Mouse (Mus musculus): ENCODE data around the gene Lingo3. TPM values are rescaled to one million over a fixed set of nuclear protein-coding genes. Genes with fewer than 3 reads are reported as not detected.
"Not testable (repeated sequence)": the region's sequence is repeated elsewhere in the genome, so short reads cannot be mapped to it uniquely, and the experiment has no call there.

Gene Lingo3
- polyA plus RNA-seq, 1 experiment from 2014 or later: 0.39 TPM

DNA sequence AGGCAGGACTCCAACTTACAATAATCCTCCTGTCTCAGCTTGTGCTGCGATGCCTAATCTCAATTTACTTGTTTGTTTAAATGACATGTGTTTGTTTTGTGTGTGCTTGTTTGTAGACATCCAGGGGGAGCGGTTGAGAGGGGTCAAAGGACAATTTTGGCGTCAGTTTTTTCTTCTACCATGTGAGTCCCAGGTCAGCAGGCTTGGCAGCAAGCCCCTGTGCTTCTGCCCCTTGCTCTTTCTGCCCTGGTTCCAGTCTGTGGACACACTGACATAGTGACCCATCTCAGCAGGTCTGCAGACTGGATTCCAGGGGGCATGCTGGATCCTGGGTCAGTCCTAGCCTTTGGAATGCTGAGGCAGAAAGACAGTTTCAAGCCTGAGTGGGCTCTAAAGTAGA, 24.4 kb downstream of the Lingo3 start:
- Histone ChIP-seq H3K27ac (ENCODE audit: low read length) (no peak overlapping the region), H3K9ac (ENCODE audit: low read length) (no peak overlapping the region), H3K27me3 (ENCODE audit: control insufficient read depth, insufficient read depth, low read length) (no peaks in the 10 kb centered on the region), H3K4me2 (ENCODE audit: low read depth, low read length) (no peak overlapping the region), H3K36me3 (ENCODE audit: control insufficient read depth, insufficient read depth) (no peaks in the 10 kb centered on the region), H3K9me3 (replicated peaks; ENCODE audit: control insufficient read depth, low read length) (no peaks in the 10 kb centered on the region), H3K4me3 (ENCODE audit: low read length) (no peak overlapping the region), H3K4me1 (ENCODE audit: control insufficient read depth, insufficient read depth, low read length) (no peaks in the 10 kb centered on the region)
- WGBS: 48% methylated on average over 3 of the region's 3 CpGs
- no peak for ATAC-seq (replicated peaks; ENCODE audit: extremely low read depth, insufficient read depth, low FRiP score)

- 53% methylated on average over 6 of the region's 6 CpGs for WGBS
- no peak overlapping the region for H3K27ac ChIP-seq (ENCODE audit: low read length)
- ATAC-seq (replicated peaks; ENCODE audit: extremely low read depth, insufficient read depth, low FRiP score): no peak
- no peak overlapping the region for H3K4me3 ChIP-seq (ENCODE audit: low read length)
- no peaks in the 10 kb centered on the region for H3K4me1 ChIP-seq (ENCODE audit: control insufficient read depth, insufficient read depth, low read length)
- H3K36me3 ChIP-seq (ENCODE audit: control insufficient read depth, insufficient read depth): no peaks in the 10 kb centered on the region
- no peak overlapping the region for H3K4me2 ChIP-seq (ENCODE audit: low read depth, low read length)
- H3K27me3 ChIP-seq (ENCODE audit: control insufficient read depth, insufficient read depth, low read length): no peaks in the 10 kb centered on the region
- H3K9me3 ChIP-seq (replicated peaks; ENCODE audit: control insufficient read depth, low read length): no peaks in the 10 kb centered on the region
- no peak overlapping the region for H3K9ac ChIP-seq (ENCODE audit: low read length)
Measured at GRCm38 (mm10) chr10:80818599-80819281, 25.1 kb downstream of the Lingo3 start.

GRCm38 (mm10) chr10:80817955-80818354, 25.9 kb downstream of the Lingo3 start:
- H3K9me3 ChIP-seq (replicated peaks; ENCODE audit: control insufficient read depth, low read length); H3K4me3 ChIP-seq (ENCODE audit: low read length); H3K4me1 ChIP-seq (ENCODE audit: control insufficient read depth, insufficient read depth, low read length); H3K27me3 ChIP-seq (ENCODE audit: control insufficient read depth, insufficient read depth, low read length); H3K27ac ChIP-seq (ENCODE audit: low read length); H3K9ac ChIP-seq (ENCODE audit: low read length); ATAC-seq (replicated peaks; ENCODE audit: extremely low read depth, insufficient read depth, low FRiP score); H3K4me2 ChIP-seq (ENCODE audit: low read depth, low read length); H3K36me3 ChIP-seq (ENCODE audit: control insufficient read depth, insufficient read depth): not testable (repeated sequence)
- 83% methylated on average over 7 of the region's 7 CpGs for WGBS

DNA sequence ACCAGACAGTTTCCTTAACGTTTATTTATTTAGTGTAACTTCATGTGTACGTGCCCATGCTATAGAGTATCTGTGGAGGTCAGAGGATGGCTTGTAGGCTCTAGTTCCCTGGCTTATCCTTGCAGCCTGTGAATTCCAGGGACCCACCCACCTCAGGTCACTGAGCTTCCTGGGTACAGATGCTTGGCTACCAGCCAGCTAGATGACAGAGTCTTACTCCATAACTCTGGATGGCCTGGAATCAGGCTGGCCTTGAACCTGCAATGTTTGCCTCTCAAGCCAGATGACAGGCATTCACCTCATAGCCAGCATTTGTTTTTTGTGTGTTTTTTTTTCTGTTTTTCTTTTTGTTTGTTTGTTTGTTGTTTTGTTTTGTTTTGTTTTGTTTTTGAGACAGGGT, 26.7 kb downstream of the Lingo3 start:
- H3K4me3 ChIP-seq (ENCODE audit: low read length): no peak overlapping the region
- H3K9ac ChIP-seq (ENCODE audit: low read length): no peak overlapping the region
- no peaks in the 10 kb centered on the region for H3K9me3 ChIP-seq (replicated peaks; ENCODE audit: control insufficient read depth, low read length)
- WGBS: 68% methylated on average over 2 of the region's 2 CpGs
- no peaks in the 10 kb centered on the region for H3K36me3 ChIP-seq (ENCODE audit: control insufficient read depth, insufficient read depth)
- peaks cover 2% of the 10 kb centered on the region; the same call in 1 of the 2 replicates for H3K27me3 ChIP-seq (ENCODE audit: control insufficient read depth, insufficient read depth, low read length)
- H3K4me1 ChIP-seq (ENCODE audit: control insufficient read depth, insufficient read depth, low read length): no peaks in the 10 kb centered on the region; the same call in 1 of the 2 replicates
- no peak for ATAC-seq (replicated peaks; ENCODE audit: extremely low read depth, insufficient read depth, low FRiP score)
- no peak overlapping the region for H3K4me2 ChIP-seq (ENCODE audit: low read depth, low read length)
- no peak overlapping the region for H3K27ac ChIP-seq (ENCODE audit: low read length)

- H3K27me3 ChIP-seq (ENCODE audit: control insufficient read depth, insufficient read depth, low read length); H3K27ac ChIP-seq (ENCODE audit: low read length); H3K4me2 ChIP-seq (ENCODE audit: low read depth, low read length); H3K4me3 ChIP-seq (ENCODE audit: low read length); ATAC-seq (replicated peaks; ENCODE audit: extremely low read depth, insufficient read depth, low FRiP score); H3K4me1 ChIP-seq (ENCODE audit: control insufficient read depth, insufficient read depth, low read length); H3K36me3 ChIP-seq (ENCODE audit: control insufficient read depth, insufficient read depth); H3K9me3 ChIP-seq (replicated peaks; ENCODE audit: control insufficient read depth, low read length); H3K9ac ChIP-seq (ENCODE audit: low read length): not testable (repeated sequence)
- 86% methylated on average over 3 of the region's 3 CpGs for WGBS
Measured at GRCm38 (mm10) chr10:80816303-80816702, 27.5 kb downstream of the Lingo3 start.

DNA sequence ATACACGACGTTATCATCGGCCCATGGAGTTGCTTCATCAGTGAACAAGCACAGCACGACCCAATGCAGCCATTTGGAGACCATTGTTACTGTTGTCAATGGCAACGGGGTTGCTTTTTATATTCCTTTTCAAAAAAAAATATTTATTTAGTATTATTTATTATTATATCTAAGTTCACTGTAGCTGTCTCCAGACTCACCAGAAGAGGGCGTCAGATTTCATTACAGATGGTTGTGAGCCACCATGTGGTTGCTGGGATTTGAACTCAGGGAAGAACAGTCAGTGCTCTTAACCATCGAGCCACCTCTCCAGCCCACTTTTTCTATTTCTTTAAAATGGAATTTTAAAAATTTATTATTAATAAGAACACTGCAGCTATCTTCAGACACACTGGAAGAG, 29.0 kb downstream of the Lingo3 start:
- 66% methylated on average over 7 of the region's 7 CpGs for WGBS
- H3K36me3 ChIP-seq (ENCODE audit: control insufficient read depth, insufficient read depth): no peaks in the 10 kb centered on the region
- H3K9ac ChIP-seq (ENCODE audit: low read length): no peak overlapping the region
- no peak for ATAC-seq (replicated peaks; ENCODE audit: extremely low read depth, insufficient read depth, low FRiP score)
- H3K9me3 ChIP-seq (replicated peaks; ENCODE audit: control insufficient read depth, low read length): no peaks in the 10 kb centered on the region
- peaks cover 7% of the 10 kb centered on the region for H3K4me1 ChIP-seq (ENCODE audit: control insufficient read depth, insufficient read depth, low read length)
- no peak overlapping the region for H3K4me3 ChIP-seq (ENCODE audit: low read length)
- no peak overlapping the region for H3K27ac ChIP-seq (ENCODE audit: low read length)
- H3K27me3 ChIP-seq (ENCODE audit: control insufficient read depth, insufficient read depth, low read length): peaks cover 2% of the 10 kb centered on the region; the same call in 1 of the 2 replicates
- no peak overlapping the region for H3K4me2 ChIP-seq (ENCODE audit: low read depth, low read length)

- peaks cover 2% of the 10 kb centered on the region; the same call in 1 of the 2 replicates for H3K27me3 ChIP-seq (ENCODE audit: control insufficient read depth, insufficient read depth, low read length)
- no peak within 1 kb of the TSS for H3K4me2 ChIP-seq (ENCODE audit: low read depth, low read length)
- no peak within 1 kb of the TSS for H3K27ac ChIP-seq (ENCODE audit: low read length)
- H3K4me1 ChIP-seq (ENCODE audit: control insufficient read depth, insufficient read depth, low read length): peaks cover 19% of the 10 kb centered on the region
- no peak for ATAC-seq (replicated peaks; ENCODE audit: extremely low read depth, insufficient read depth, low FRiP score)
- H3K4me3 ChIP-seq (ENCODE audit: low read length): no peak within 1 kb of the TSS
- H3K36me3 ChIP-seq (ENCODE audit: control insufficient read depth, insufficient read depth): no peaks in the 10 kb centered on the region
- H3K9me3 ChIP-seq (replicated peaks; ENCODE audit: control insufficient read depth, low read length): no peaks in the 10 kb centered on the region
- H3K9ac ChIP-seq (ENCODE audit: low read length): 0 out of 2 replicates have a peak within 1 kb of the TSS, but pooled peaks have one; percentile 16
- 61% methylated on average over 4 of the region's 4 CpGs for WGBS
Measured at GRCm38 (mm10) chr10:80813366-80813765, 30.5 kb downstream of the Lingo3 start, which contains the start of gene Jsrp1. Gene Jsrp1, minus strand, starts transcription at chr10:80813498.

GRCm38 (mm10) chr10:80812391-80813041, 31.3 kb downstream of the Lingo3 start:
- ATAC-seq (replicated peaks; ENCODE audit: extremely low read depth, insufficient read depth, low FRiP score): no peak
- H3K27ac ChIP-seq (ENCODE audit: low read length): no peak overlapping the region
- no peaks in the 10 kb centered on the region for H3K36me3 ChIP-seq (ENCODE audit: control insufficient read depth, insufficient read depth)
- no peak overlapping the region for H3K4me2 ChIP-seq (ENCODE audit: low read depth, low read length)
- WGBS: 31% methylated on average over 5 of the region's 5 CpGs
- H3K4me3 ChIP-seq (ENCODE audit: low read length): no peak overlapping the region
- H3K4me1 ChIP-seq (ENCODE audit: control insufficient read depth, insufficient read depth, low read length): peaks cover 26% of the 10 kb centered on the region
- peaks cover 2% of the 10 kb centered on the region; the same call in 1 of the 2 replicates for H3K27me3 ChIP-seq (ENCODE audit: control insufficient read depth, insufficient read depth, low read length)
- 0 out of 2 replicates have a peak overlapping the region, but pooled peaks have one; percentile 16 for H3K9ac ChIP-seq (ENCODE audit: low read length)
- H3K9me3 ChIP-seq (replicated peaks; ENCODE audit: control insufficient read depth, low read length): no peaks in the 10 kb centered on the region

DNA sequence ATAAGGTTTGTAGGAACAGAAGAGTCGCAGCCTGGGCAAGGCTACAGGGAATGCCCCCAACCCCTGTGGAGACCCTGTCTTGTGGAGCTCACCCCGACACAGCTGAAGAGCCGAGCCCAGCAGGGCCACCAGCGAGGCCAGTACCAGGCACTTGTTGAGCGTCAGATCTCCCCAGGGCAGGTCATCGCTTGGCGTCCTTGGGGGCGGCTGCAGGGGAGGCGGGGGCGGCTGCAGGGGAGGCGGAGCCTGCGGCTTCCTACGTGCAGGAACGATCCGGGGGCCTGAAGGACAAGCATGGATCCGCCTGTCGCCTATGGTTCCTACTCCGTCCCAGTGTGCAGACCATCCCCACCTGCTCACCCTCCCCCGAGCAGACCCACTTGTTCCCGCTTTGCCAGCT, 33.8 kb downstream of the Lingo3 start:
- Histone ChIP-seq H3K4me2 (ENCODE audit: low read depth, low read length) (peak overlapping the region; percentile 57), H3K9ac (ENCODE audit: low read length) (peak overlapping the region; percentile 67), H3K27ac (ENCODE audit: low read length) (peak overlapping the region; percentile 49), H3K9me3 (replicated peaks; ENCODE audit: control insufficient read depth, low read length) (no peaks in the 10 kb centered on the region), H3K4me3 (ENCODE audit: low read length) (peak overlapping the region; percentile 36), H3K27me3 (ENCODE audit: control insufficient read depth, insufficient read depth, low read length) (peaks cover 4% of the 10 kb centered on the region; the same call in 1 of the 2 replicates), H3K36me3 (ENCODE audit: control insufficient read depth, insufficient read depth) (no peaks in the 10 kb centered on the region; the same call in 1 of the 2 replicates), H3K4me1 (ENCODE audit: control insufficient read depth, insufficient read depth, low read length) (peaks cover 42% of the 10 kb centered on the region)
- 0 out of 2 replicates have a peak, but pooled peaks have one; percentile 10 for ATAC-seq (replicated peaks; ENCODE audit: extremely low read depth, insufficient read depth, low FRiP score)
- WGBS: 4% methylated on average over 20 of the region's 20 CpGs

All from heart, embryonic 16.5 days (tissue).